In the genomic region with DNA sequence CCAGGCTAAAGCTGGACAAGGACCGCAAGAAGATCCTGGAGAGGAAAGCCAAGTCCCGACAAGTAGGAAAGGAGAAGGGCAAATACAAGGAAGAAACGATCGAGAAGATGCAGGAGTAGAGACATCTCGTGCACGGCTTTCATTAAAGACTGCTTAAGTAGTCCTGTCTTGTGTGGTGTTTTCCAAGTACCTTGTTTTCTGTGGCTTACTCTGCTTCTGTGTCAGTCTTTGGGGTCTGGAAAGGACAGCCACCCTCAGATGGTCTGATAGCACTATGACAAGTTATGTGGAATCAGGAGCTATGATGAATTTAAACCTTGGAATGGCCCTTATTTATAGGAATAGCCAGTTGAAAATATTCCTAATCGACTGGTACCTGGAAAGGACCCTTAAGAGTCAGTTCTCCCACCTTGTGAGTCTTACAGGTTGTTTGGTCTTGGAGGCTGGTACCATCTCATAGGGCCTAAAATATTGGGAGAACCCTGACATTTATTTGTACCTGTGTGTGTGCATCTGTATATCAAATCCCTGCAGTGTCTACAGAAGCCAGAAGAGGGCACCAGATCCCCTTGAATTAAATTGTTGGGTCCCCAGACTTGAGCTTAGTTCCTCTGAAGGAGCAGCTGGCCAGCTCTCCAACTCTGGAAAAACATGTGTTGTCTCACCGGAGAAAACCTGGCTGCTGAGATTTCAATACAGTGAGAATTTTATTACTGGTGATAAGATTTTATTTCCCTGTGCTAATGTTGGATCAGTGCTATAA, we compare ENCODE assay signal across 9 mouse cellular contexts. TPM values are rescaled to one million over a fixed set of nuclear protein-coding genes. Genes with fewer than 3 reads are reported as not detected.
DNase-seq lines count a peak whose midpoint lies in the region; ATAC-seq and TF ChIP-seq lines count a peak whose summit lies in the region.
"Had no signal": no experiment of that assay in that cellular context is flagged by ENCODE, and none has a peak within 500 bp of the region (broad histone marks: within the 10 kb centered on the region; RNA-seq: fewer than 3 reads in every experiment).

No protein-coding gene starts in this region.

- TF ChIP-seq CTCF in forebrain, postnatal 0 days (IDR thresholded peaks at IDR 0.05; ENCODE audit: low read depth) = peak; percentile 80
- TF ChIP-seq CTCF in heart, postnatal 0 days (IDR thresholded peaks at IDR 0.05; ENCODE audit: low read depth) = peak; percentile 82

- TF ChIP-seq EP300 in heart, postnatal 0 days (IDR thresholded peaks at IDR 0.05; ENCODE audit: low read depth) = no peak

- no peak overlapping the region for H3K4me2 ChIP-seq in forebrain, postnatal 0 days (ENCODE audit: low read depth)
- H3K4me2 ChIP-seq in forebrain, embryonic 13.5 days = no peak overlapping the region
- no peak overlapping the region for H3K4me2 ChIP-seq in heart, postnatal 0 days (ENCODE audit: low read depth, low read length)

- no peak overlapping the region for H3K27ac ChIP-seq in forebrain, postnatal 0 days (ENCODE audit: low read depth, low read length)
- H3K27ac ChIP-seq in forebrain, embryonic 13.5 days = no peak overlapping the region
- H3K27ac ChIP-seq in heart, postnatal 0 days (ENCODE audit: low read depth) = no peak overlapping the region

- WGBS in forebrain, postnatal 0 days = 79% methylated on average over 8 of the region's 8 CpGs
- WGBS in forebrain, embryonic 13.5 days = 81% methylated on average over 8 of the region's 8 CpGs
- WGBS in heart, postnatal 0 days = 74% methylated on average over 8 of the region's 8 CpGs

- H3K9me3 ChIP-seq in forebrain, postnatal 0 days (ENCODE audit: low read length) = no peaks in the 10 kb centered on the region
- no peaks in the 10 kb centered on the region for H3K9me3 ChIP-seq in forebrain, embryonic 13.5 days (replicated peaks)
- no peaks in the 10 kb centered on the region for H3K9me3 ChIP-seq in heart, postnatal 0 days (replicated peaks; ENCODE audit: control insufficient read depth, low read length)
- H3K9me3 ChIP-seq: megakaryocyte, embryonic 14.5 days had no signal

- H3K9ac ChIP-seq in forebrain, postnatal 0 days = no peak overlapping the region
- H3K9ac ChIP-seq in forebrain, embryonic 13.5 days = no peak overlapping the region
- no peak overlapping the region for H3K9ac ChIP-seq in heart, postnatal 0 days (replicated peaks; ENCODE audit: low read depth, low read length)

- peak; percentile 88 for DNase-seq in forebrain, postnatal 0 days
- DNase-seq in NIH3T3 (ENCODE audit: low read depth) = peak; percentile 93
- DNase-seq in cerebellum, postnatal 36 days = peak; percentile 69 to 82
- DNase-seq in heart, postnatal 0 days (ENCODE audit: low spot score) = peak; percentile 53
- DNase-seq in layer of hippocampus, postnatal 10 days (ENCODE audit: low spot score in 2 of 2) = peak; percentile 81 to 82
- DNase-seq in spleen, postnatal 4 days (ENCODE audit: low spot score in 2 of 2) = peak; percentile 71 to 84

- H3K36me3 ChIP-seq in forebrain, postnatal 0 days (ENCODE audit: insufficient read depth) = peaks cover 38% of the 10 kb centered on the region
- peaks cover 53% of the 10 kb centered on the region for H3K36me3 ChIP-seq in forebrain, embryonic 13.5 days (ENCODE audit: poor library complexity, severe bottlenecking)
- peaks cover 31% of the 10 kb centered on the region for H3K36me3 ChIP-seq in heart, postnatal 0 days (replicated peaks; ENCODE audit: control insufficient read depth, insufficient read depth, low read length)

- H3K27me3 ChIP-seq in forebrain, postnatal 0 days (ENCODE audit: insufficient read depth, low read length) = no peaks in the 10 kb centered on the region
- 0 out of 2 replicates have a peak, but pooled peaks cover 4% of the 10 kb centered on the region for H3K27me3 ChIP-seq in forebrain, embryonic 13.5 days
- H3K27me3 ChIP-seq in heart, postnatal 0 days (ENCODE audit: control insufficient read depth, insufficient read depth, low read length) = no peaks in the 10 kb centered on the region

- no peak for ATAC-seq in forebrain, postnatal 0 days
- no peak for ATAC-seq in forebrain, embryonic 13.5 days
- ATAC-seq in heart, postnatal 0 days (ENCODE audit: insufficient read depth, low read depth) = no peak
- ATAC-seq in megakaryocyte-erythroid progenitor cell, adult 5-6 weeks (replicated peaks; ENCODE audit: low FRiP score, low TSS enrichment, poor library complexity, severe bottlenecking) = 0 out of 2 replicates have a peak, but pooled peaks have one; percentile 21

- H3K4me3 ChIP-seq in forebrain, postnatal 0 days (ENCODE audit: low read depth, low read length) = no peak overlapping the region
- H3K4me3 ChIP-seq in forebrain, embryonic 13.5 days = no peak overlapping the region
- H3K4me3 ChIP-seq in heart, postnatal 0 days (ENCODE audit: low read depth, low read length) = no peak overlapping the region
- H3K4me3 ChIP-seq: megakaryocyte, embryonic 14.5 days had no signal

- no peaks in the 10 kb centered on the region for H3K4me1 ChIP-seq in forebrain, postnatal 0 days (ENCODE audit: insufficient read depth)
- H3K4me1 ChIP-seq in forebrain, embryonic 13.5 days = peaks cover 8% of the 10 kb centered on the region
- H3K4me1 ChIP-seq in heart, postnatal 0 days (ENCODE audit: control insufficient read depth, insufficient read depth) = peaks cover 16% of the 10 kb centered on the region; the same call in 1 of the 2 replicates

RNA-seq across cellular contexts. Expression of a gene that starts 3.2 kb away (rescaled TPM):
- 1,229 and 1,850 TPM in 2 replicates for total RNA-seq in forebrain, postnatal 0 days (2014; rRNA removed)
- polyA plus RNA-seq in forebrain, postnatal 0 days (2015; fragmentation: Nextera tagmentation; extraction: Ambion mirVana) = 585 and 820 TPM in 2 replicates
- polyA plus RNA-seq in forebrain, embryonic 13.5 days (2015; fragmentation: Nextera tagmentation; extraction: Ambion mirVana) = 787 and 887 TPM in 2 replicates
- 1,343 and 1,533 TPM in 2 replicates for total RNA-seq in heart, postnatal 0 days (2014; rRNA removed; ENCODE audit: low replicate concordance)
- 529 and 545 TPM in 2 replicates for polyA plus RNA-seq in heart, postnatal 0 days (2015; fragmentation: Nextera tagmentation; extraction: Ambion mirVana)
- total RNA-seq in layer of hippocampus, postnatal 10 days (2021) = 100 to 1,000 TPM; 734 to 739 TPM
- 5,476 and 5,943 TPM in 2 replicates for total RNA-seq in megakaryocyte-erythroid progenitor cell, adult 5-6 weeks (2014; fragmentation: Nextera tagmentation)
- 6,111 and 7,527 TPM in 2 replicates for total RNA-seq in megakaryocyte-erythroid progenitor cell, adult 5-6 weeks (2017)

RNA-seq across cellular contexts. Expression of a gene that starts 16.2 kb away (rescaled TPM):
- 0.24 TPM in 1 of 2 replicates, not detected in the other for total RNA-seq in forebrain, postnatal 0 days (2014; rRNA removed)
- polyA plus RNA-seq in forebrain, postnatal 0 days (2015; fragmentation: Nextera tagmentation; extraction: Ambion mirVana) = not detected in 2 replicates
- 0.08 TPM in 1 of 2 replicates, not detected in the other for polyA plus RNA-seq in forebrain, embryonic 13.5 days (2015; fragmentation: Nextera tagmentation; extraction: Ambion mirVana)
- not detected in 2 replicates for total RNA-seq in heart, postnatal 0 days (2014; rRNA removed; ENCODE audit: low replicate concordance)
- 0.14 and 0.15 TPM in 2 replicates for polyA plus RNA-seq in heart, postnatal 0 days (2015; fragmentation: Nextera tagmentation; extraction: Ambion mirVana)
- total RNA-seq in layer of hippocampus, postnatal 10 days (2021) = not detected
- total RNA-seq in megakaryocyte-erythroid progenitor cell, adult 5-6 weeks (2014; fragmentation: Nextera tagmentation) = not detected in 2 replicates
- not detected in 2 replicates for total RNA-seq in megakaryocyte-erythroid progenitor cell, adult 5-6 weeks (2017)

RNA-seq across cellular contexts. Expression of a gene that starts 22.3 kb away (rescaled TPM):
- total RNA-seq in forebrain, postnatal 0 days (2014; rRNA removed) = 0.77 and 2.0 TPM in 2 replicates
- 0.42 TPM in 1 of 2 replicates, not detected in the other for polyA plus RNA-seq in forebrain, postnatal 0 days (2015; fragmentation: Nextera tagmentation; extraction: Ambion mirVana)
- polyA plus RNA-seq in forebrain, embryonic 13.5 days (2015; fragmentation: Nextera tagmentation; extraction: Ambion mirVana) = 0.23 TPM in 1 of 2 replicates, not detected in the other
- not detected in 2 replicates for total RNA-seq in heart, postnatal 0 days (2014; rRNA removed; ENCODE audit: low replicate concordance)
- not detected in 2 replicates for polyA plus RNA-seq in heart, postnatal 0 days (2015; fragmentation: Nextera tagmentation; extraction: Ambion mirVana)
- under 1 TPM; 0.45 to 0.62 TPM for total RNA-seq in layer of hippocampus, postnatal 10 days (2021)
- not detected in 2 replicates for total RNA-seq in megakaryocyte-erythroid progenitor cell, adult 5-6 weeks (2014; fragmentation: Nextera tagmentation)
- not detected in 2 replicates for total RNA-seq in megakaryocyte-erythroid progenitor cell, adult 5-6 weeks (2017)

RNA-seq across cellular contexts. Expression of a gene that starts 32.9 kb away (rescaled TPM):
- 87.7 and 91.7 TPM in 2 replicates for total RNA-seq in forebrain, postnatal 0 days (2014; rRNA removed)
- polyA plus RNA-seq in forebrain, postnatal 0 days (2015; fragmentation: Nextera tagmentation; extraction: Ambion mirVana) = 111 and 113 TPM in 2 replicates
- polyA plus RNA-seq in forebrain, embryonic 13.5 days (2015; fragmentation: Nextera tagmentation; extraction: Ambion mirVana) = 67.7 and 70.8 TPM in 2 replicates
- 70.9 and 130 TPM in 2 replicates for total RNA-seq in heart, postnatal 0 days (2014; rRNA removed; ENCODE audit: low replicate concordance)
- polyA plus RNA-seq in heart, postnatal 0 days (2015; fragmentation: Nextera tagmentation; extraction: Ambion mirVana) = 60.7 and 62.3 TPM in 2 replicates
- total RNA-seq in layer of hippocampus, postnatal 10 days (2021) = 10 to 100 TPM; 82.4 to 87.0 TPM
- 22.5 and 35.7 TPM in 2 replicates for total RNA-seq in megakaryocyte-erythroid progenitor cell, adult 5-6 weeks (2014; fragmentation: Nextera tagmentation)
- 45.6 and 99.1 TPM in 2 replicates for total RNA-seq in megakaryocyte-erythroid progenitor cell, adult 5-6 weeks (2017)

RNA-seq across cellular contexts. Expression of a gene that starts 52.7 kb away (rescaled TPM):
- 12.0 and 13.8 TPM in 2 replicates for total RNA-seq in forebrain, postnatal 0 days (2014; rRNA removed)
- 9.6 and 17.8 TPM in 2 replicates for polyA plus RNA-seq in forebrain, postnatal 0 days (2015; fragmentation: Nextera tagmentation; extraction: Ambion mirVana)
- polyA plus RNA-seq in forebrain, embryonic 13.5 days (2015; fragmentation: Nextera tagmentation; extraction: Ambion mirVana) = 5.9 and 6.8 TPM in 2 replicates
- 12.6 and 19.8 TPM in 2 replicates for total RNA-seq in heart, postnatal 0 days (2014; rRNA removed; ENCODE audit: low replicate concordance)
- 10.0 and 11.6 TPM in 2 replicates for polyA plus RNA-seq in heart, postnatal 0 days (2015; fragmentation: Nextera tagmentation; extraction: Ambion mirVana)
- total RNA-seq in layer of hippocampus, postnatal 10 days (2021) = 10 to 100 TPM; 12.2 to 17.4 TPM
- total RNA-seq in megakaryocyte-erythroid progenitor cell, adult 5-6 weeks (2014; fragmentation: Nextera tagmentation) = not detected in 2 replicates
- not detected in 2 replicates for total RNA-seq in megakaryocyte-erythroid progenitor cell, adult 5-6 weeks (2017)
